Mouse (Mus musculus) neural tube, embryonic 12.5 days (tissue): ENCODE measurements around the gene Ppbp. TPM values are rescaled to one million over a fixed set of nuclear protein-coding genes. Genes with fewer than 3 reads are reported as not detected.

Experiments used
- ATAC-seq: fragments of 200-750 bp; cut with Nextera tagmentation; 2 replicates; pipeline ENCODE4 v1.8.0; 2017; ENCODE audit warnings: low read depth, mild to moderate bottlenecking, moderate TSS enrichment, moderate library complexity; ENCODE audit not compliant: low FRiP score
- H3K27ac ChIP-seq: fragments of 300-500 bp; sonication (generic); 2 replicates; pipeline ENCODE4 v1.5.1; 2016
- H3K27me3 ChIP-seq: fragments of 300-500 bp; sonication (generic); replicated peaks from 2 replicates; pipeline ENCODE4 v1.6.1; 2016; ENCODE audit warnings: mild to moderate bottlenecking
- H3K36me3 ChIP-seq: fragments of 300-500 bp; sonication (generic); 2 replicates; pipeline ENCODE4 v1.6.1; 2016; ENCODE audit warnings: mild to moderate bottlenecking
- H3K4me1 ChIP-seq: fragments of 300-500 bp; sonication (generic); 2 replicates; pipeline ENCODE4 v1.6.1; 2016
- H3K4me2 ChIP-seq: fragments of 300-500 bp; sonication (generic); replicated peaks from 2 replicates; pipeline ENCODE4 v1.6.1; 2016; ENCODE audit warnings: mild to moderate bottlenecking
- H3K4me3 ChIP-seq: fragments of 300-500 bp; sonication (generic); 2 replicates; pipeline ENCODE4 v1.5.1; 2016
- H3K9ac ChIP-seq: fragments of 300-500 bp; sonication (generic); 2 replicates; pipeline ENCODE4 v1.6.1; 2016; ENCODE audit warnings: mild to moderate bottlenecking
- H3K9me3 ChIP-seq: fragments of 300-500 bp; sonication (generic); 2 replicates; pipeline ENCODE4 v1.6.1; 2016; ENCODE audit warnings: mild to moderate bottlenecking
- whole genome bisulfite sequencing: fragments of 180-500 bp; shearing (Covaris S2); methylation state at CpG from one replicate; pipeline ENCODE4 v1.1.7; 2016; 5-methylcytosine and 5-hydroxymethylcytosine counted together
- polyA plus RNA-seq: library from polyadenylated mRNA; unstranded; fragments of >200 nt; fragmentation: Nextera tagmentation; extraction: Ambion mirVana; gene quantifications from 2 replicates; pipeline ENCODE4 v1.2.1, GENCODE M21; 2016

The Ppbp gene
- polyA plus RNA-seq, 1 experiment from 2014 or later = 10.9 TPM

DNA sequence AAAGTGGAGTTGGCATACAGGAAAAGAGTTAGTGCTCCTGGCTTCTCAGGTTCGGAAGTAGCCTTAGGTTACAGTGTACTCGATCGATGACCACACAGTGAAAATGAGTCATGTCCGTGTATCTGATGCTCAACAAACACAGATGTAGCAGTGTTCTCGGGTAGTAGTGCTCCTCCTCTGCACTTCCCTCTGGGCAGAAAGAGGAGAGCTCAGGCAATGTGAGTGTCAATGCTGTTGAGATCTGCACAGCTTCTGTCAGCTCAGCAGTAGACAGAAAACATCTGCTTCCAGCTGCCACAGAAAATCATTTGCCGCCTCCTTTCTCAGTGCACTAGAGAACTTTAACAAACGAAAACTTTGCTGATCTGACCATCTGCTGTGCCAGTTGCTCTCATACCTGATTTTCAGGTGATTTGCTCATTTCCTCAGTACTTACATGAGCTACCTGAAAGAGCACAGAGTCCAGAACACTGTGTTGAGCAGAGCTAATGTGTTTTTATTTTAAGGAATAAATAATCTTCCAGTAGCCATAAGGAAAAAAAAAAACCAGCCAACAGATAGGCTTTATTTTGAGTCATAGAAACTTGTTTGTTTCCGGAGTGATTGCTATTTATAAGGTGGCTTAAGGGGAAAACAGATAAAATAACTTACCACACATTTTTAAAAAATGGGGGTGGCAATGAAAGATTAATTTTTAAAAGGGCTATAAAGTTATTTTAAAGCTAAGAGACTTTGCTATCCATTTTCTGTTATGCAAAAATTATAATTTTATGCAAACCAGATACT, 2.3 kb upstream of the Ppbp start:
- 82% methylated on average over 8 of the region's 8 CpGs for WGBS
- no peak overlapping the region for H3K9ac ChIP-seq
- no peak for ATAC-seq
- no peaks in the 10 kb centered on the region for H3K36me3 ChIP-seq
- no peaks in the 10 kb centered on the region for H3K4me1 ChIP-seq
- H3K9me3 ChIP-seq = no peaks in the 10 kb centered on the region
- H3K4me3 ChIP-seq = no peak overlapping the region
- H3K27ac ChIP-seq = no peak overlapping the region
- H3K27me3 ChIP-seq = no peaks in the 10 kb centered on the region
- no peak overlapping the region for H3K4me2 ChIP-seq

DNA sequence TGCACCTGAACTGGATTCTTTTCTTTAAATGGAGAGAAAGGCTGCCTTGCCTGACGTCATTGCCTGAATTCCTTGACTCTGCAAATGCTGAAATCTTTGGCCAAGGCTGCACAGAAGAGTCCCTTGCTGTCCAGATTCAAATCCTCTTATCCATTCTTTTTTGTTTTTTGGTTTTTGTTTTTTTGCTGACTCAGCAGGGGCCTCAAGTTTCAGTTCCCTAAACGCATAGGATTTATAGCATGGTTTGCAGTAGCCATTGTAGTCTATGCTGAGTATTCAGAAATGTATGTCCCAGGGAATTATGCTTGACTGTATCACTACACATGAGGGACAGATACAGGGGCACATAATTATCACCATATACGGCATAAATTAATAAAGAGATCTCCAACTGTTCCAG, 3.1 kb downstream of the Ppbp start:
- Histone ChIP-seq H3K4me2 (no peak overlapping the region), H3K27ac (no peak overlapping the region), H3K4me1 (no peaks in the 10 kb centered on the region), H3K36me3 (no peaks in the 10 kb centered on the region), H3K9me3 (no peaks in the 10 kb centered on the region), H3K4me3 (no peak overlapping the region), H3K27me3 (no peaks in the 10 kb centered on the region), H3K9ac (no peak overlapping the region)
- 74% methylated on average over 3 of the region's 3 CpGs for WGBS
- ATAC-seq = no peak

DNA sequence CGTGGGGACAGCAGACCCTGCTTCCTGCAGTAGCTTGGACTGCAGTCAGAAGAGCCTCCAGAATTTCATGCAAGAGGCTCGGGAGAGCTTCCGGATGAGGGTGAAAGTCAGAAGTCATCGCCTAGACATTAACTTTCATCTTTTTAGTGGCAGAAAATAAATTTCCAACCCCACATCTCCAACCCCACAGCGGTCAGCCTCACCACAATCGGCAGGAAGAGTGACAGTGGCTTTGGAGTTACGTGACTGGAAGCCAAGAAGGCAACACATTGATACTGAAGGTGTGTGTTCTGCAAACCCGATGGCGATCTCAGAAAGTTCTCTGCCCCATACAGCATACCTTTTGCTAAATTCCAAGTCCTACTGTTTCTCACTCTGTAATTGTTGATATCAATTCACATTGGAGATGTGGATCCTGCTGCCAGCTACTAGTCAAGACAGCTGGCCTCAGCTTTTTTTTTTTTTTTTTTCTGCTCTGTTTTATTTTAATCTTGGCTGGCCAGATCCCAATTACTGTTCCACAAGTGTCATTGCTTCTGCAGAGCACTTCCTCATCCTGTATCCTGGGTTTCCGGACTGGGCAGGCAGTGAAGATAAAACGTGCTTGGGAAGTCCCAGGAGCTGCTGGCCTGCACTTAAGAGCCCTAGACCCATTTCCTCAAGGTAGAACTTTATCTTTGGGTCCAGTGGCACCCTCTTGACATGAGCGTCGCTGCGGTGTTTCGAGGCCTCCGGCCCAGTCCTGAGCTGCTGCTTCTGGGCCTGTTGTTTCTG, 3.7 kb downstream of the Ppbp start, which contains the start of gene Pf4:
Gene Pf4, plus strand, starts transcription at position 556 of the 774 bp plus-strand sequence.
- Histone ChIP-seq H3K27me3 (no peaks in the 10 kb centered on the region), H3K4me1 (no peaks in the 10 kb centered on the region), H3K4me2 (no peak within 1 kb of the TSS), H3K27ac (no peak within 1 kb of the TSS), H3K9ac (no peak within 1 kb of the TSS), H3K9me3 (no peaks in the 10 kb centered on the region), H3K36me3 (no peaks in the 10 kb centered on the region), H3K4me3 (no peak within 1 kb of the TSS)
- WGBS = 83% methylated on average over 16 of the region's 16 CpGs
- ATAC-seq = no peak

DNA sequence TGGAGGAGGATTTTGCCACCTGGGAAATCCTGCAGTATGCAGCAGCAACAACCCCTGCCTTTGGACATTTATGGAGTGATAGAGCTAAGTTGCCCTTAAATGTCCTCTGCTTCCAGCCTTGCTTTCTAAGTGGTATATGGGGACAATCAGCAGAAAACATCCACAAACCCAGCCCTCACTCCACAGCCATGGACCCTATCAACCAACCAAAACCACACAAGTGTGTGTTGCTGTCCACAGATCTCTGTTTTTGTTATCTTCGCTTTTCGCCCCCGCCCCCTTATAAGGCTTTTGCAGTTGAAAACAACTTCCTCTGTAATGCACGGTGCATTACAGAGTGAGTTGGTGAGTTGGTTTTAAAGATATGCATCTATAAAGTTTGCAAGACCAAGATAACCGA, 7.2 kb downstream of the Ppbp start:
- H3K4me2 ChIP-seq = no peak overlapping the region
- H3K9ac ChIP-seq = no peak overlapping the region
- 97% methylated on average over 5 of the region's 5 CpGs for WGBS
- no peaks in the 10 kb centered on the region for H3K27me3 ChIP-seq
- H3K36me3 ChIP-seq = no peaks in the 10 kb centered on the region
- H3K4me1 ChIP-seq = no peaks in the 10 kb centered on the region
- no peak for ATAC-seq
- H3K4me3 ChIP-seq = no peak overlapping the region
- no peak overlapping the region for H3K27ac ChIP-seq
- no peaks in the 10 kb centered on the region for H3K9me3 ChIP-seq

DNA sequence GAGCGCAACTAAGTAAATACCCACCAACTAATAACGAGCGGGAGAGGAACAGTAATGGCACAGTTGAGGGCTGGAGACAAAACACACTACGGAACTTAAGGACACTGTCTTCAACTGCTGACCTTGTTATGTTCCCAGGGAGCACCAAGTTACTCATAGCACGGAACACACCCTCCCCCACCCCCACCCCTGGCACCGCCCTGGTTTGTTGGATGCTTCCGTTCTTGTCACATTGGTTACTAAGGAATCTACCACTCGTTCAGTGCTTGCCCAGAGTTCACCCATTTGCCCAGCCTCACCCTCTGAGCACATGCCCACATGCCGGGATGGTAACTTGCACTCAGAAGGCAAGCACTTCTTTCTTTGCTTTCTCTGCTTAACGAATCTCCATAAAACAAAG, 9.3 kb downstream of the Ppbp start:
- Histone ChIP-seq H3K27ac (no peak overlapping the region), H3K27me3 (no peaks in the 10 kb centered on the region), H3K36me3 (no peaks in the 10 kb centered on the region), H3K9me3 (no peaks in the 10 kb centered on the region), H3K9ac (no peak overlapping the region), H3K4me2 (no peak overlapping the region), H3K4me1 (no peaks in the 10 kb centered on the region), H3K4me3 (no peak overlapping the region)
- WGBS = 87% methylated on average over 10 of the region's 10 CpGs
- no peak for ATAC-seq

DNA sequence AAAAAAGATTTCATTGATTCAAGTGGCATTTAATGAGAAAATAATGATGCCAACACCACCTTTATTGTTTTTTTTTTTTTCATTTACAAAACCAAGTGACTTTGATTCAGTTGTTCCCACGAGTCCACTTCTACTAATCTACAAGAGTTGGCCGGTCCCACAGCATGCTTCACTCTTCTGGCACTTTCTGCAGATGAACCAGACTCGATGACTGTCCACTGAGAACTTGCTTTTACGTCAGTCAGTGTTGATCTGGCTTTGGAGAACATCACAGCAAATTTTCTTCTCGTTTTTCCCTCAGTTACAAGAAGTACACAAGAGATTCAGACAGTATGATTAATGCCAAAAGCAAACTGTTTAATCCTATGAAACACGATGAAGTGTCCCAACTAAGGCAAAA, 10.5 kb downstream of the Ppbp start:
- no peaks in the 10 kb centered on the region for H3K27me3 ChIP-seq
- no peaks in the 10 kb centered on the region for H3K36me3 ChIP-seq
- no peaks in the 10 kb centered on the region for H3K9me3 ChIP-seq
- WGBS = 85% methylated on average over 6 of the region's 6 CpGs
- no peak overlapping the region for H3K4me2 ChIP-seq
- no peak overlapping the region for H3K9ac ChIP-seq
- no peaks in the 10 kb centered on the region for H3K4me1 ChIP-seq
- no peak overlapping the region for H3K4me3 ChIP-seq
- no peak for ATAC-seq
- no peak overlapping the region for H3K27ac ChIP-seq

DNA sequence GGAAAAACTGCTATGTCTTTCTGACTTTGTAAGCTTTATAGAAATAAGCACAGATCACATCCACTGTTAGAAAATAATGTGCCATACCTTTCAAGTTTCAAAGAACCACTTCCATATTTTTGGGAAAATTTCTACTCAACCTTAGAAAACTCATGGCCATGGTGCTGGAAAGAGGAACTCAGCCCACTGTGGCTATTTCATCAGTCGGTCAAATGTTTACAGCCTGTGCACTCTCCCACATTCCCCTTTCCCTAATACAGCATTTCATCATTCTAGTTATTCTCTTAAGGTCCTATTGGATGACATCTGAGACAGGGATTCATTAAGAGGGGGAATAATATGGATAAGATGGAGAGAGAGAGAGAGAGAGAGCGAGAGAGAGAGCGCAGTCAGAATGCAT, 15.4 kb downstream of the Ppbp start:
- WGBS = 81% methylated on average over 3 of the region's 3 CpGs
- no peaks in the 10 kb centered on the region for H3K36me3 ChIP-seq

DNA sequence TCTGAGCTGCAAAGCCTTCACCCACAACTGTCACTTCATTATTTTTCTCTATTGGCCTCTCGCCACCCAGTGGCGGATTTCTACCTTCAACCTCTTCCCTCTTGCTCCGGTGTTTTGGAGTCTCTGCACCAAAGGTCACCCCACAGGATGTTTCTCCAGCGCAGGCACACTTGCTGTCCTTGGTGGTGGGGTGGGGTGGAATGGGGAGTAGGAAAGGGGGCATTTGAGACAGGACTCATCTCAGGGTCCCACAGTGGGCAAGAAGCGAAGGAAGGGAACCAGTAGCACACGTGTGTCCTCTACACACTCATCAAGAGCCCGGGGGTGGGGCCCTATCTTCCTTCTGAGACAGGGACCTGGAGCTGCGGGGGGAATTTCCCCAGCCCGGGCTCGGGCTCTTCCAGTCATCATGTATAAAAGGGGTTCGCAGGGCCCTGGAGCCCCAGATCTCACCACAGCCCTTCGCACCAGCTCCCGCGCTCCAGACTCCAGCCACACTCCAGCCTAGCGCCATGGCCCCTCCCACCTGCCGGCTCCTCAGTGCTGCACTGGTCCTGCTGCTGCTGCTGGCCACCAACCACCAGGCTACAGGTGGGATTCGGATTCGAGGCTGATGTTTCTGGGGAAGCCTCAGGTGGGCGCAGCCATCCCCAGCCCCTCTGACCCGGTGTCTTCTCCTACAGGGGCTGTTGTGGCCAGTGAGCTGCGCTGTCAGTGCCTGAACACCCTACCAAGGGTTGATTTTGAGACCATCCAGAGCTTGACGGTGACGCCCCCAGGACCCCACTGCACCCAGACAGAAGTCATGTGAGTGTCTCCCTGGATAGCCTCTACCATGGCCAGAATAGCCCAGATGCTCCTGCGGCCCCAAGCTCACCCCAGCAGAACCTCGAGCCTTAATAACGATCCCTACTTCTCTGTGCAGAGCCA, 17.6 kb downstream of the Ppbp start, which contains the start of gene Cxcl3:
Gene Cxcl3, plus strand, starts transcription at position 445 of the 930 bp plus-strand sequence.
- Histone ChIP-seq H3K4me3 (peak within 1 kb of the TSS; percentile 27), H3K27ac (no peak within 1 kb of the TSS), H3K36me3 (no peaks in the 10 kb centered on the region), H3K4me2 (peak within 1 kb of the TSS; percentile 67), H3K27me3 (no peaks in the 10 kb centered on the region), H3K9me3 (no peaks in the 10 kb centered on the region), H3K4me1 (0 out of 2 replicates have a peak, but pooled peaks cover 4% of the 10 kb centered on the region), H3K9ac (no peak within 1 kb of the TSS)
- WGBS = 17% methylated on average over 26 of the region's 26 CpGs
- peak; percentile 81 for ATAC-seq

More for the DNA sequence above, 15.4 kb downstream of the Ppbp start:
- Histone ChIP-seq H3K4me3 (no peak overlapping the region), H3K9me3 (no peaks in the 10 kb centered on the region), H3K4me1 (0 out of 2 replicates have a peak, but pooled peaks cover 4% of the 10 kb centered on the region), H3K4me2 (no peak overlapping the region), H3K9ac (no peak overlapping the region), H3K27me3 (no peaks in the 10 kb centered on the region), H3K27ac (no peak overlapping the region)
- ATAC-seq = no peak

DNA sequence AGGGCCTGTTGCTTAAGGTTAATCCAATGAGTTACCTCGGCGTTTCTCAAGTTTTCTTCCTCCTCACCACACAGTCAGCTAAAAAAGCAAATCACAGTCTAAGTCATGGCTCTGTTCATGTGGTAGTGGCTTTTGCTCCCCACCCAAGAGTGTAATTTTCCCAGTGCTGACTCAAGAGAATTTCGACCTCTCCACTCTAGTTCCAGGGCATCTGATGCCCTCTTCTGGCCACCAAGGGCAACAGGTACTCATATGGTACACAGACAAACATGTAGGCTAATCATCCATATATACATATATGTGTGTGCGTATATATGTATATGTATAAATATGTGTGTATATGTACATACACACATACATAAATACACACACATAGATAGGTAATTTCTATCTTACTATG, 19.8 kb downstream of the Ppbp start:
- no peaks in the 10 kb centered on the region for H3K9me3 ChIP-seq
- no peak overlapping the region for H3K27ac ChIP-seq
- no peaks in the 10 kb centered on the region for H3K36me3 ChIP-seq
- H3K4me2 ChIP-seq = no peak overlapping the region
- no peaks in the 10 kb centered on the region for H3K27me3 ChIP-seq
- 78% methylated on average over 4 of the region's 4 CpGs for WGBS
- 0 out of 2 replicates have a peak, but pooled peaks cover 4% of the 10 kb centered on the region for H3K4me1 ChIP-seq
- no peak overlapping the region for H3K9ac ChIP-seq
- H3K4me3 ChIP-seq = no peak overlapping the region
- ATAC-seq = no peak

DNA sequence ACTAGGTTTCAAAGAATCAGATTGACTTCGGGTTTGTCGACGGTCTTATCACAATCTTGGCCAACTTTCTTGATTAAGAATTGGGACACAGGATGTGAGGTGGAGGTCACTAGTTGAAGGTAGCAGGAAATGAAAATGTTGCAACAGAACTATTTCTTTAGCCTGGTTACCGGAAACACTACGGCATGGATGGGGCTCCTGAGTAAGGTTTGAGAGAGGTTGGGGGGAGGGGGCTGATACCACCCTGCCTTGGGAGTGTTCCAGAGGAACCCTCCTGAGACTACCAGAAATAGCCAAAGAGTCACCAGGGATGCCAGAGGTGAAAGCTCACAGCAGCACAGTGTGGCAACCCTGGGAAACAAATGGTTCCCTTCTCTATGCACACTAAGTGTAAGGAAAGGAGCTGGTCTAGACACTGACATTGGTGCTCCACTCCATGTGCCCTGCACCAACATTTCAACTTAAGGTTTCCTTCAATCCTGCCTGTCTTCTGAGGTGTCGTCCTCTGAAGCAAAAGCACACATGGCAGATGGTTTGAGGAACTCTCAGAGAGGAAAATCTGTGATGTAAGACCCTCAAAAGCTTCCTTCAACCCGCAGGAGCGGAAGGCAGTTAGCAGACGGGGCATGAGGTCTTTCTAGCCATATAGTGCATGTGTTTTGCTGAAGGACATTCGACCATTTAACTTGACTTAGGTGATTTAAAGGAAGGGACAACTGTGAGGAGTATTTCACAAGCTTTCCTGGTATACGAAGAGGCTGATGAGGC, 21.2 kb downstream of the Ppbp start:
- Histone ChIP-seq H3K4me3 (no peak overlapping the region), H3K4me1 (0 out of 2 replicates have a peak, but pooled peaks cover 4% of the 10 kb centered on the region), H3K9me3 (no peaks in the 10 kb centered on the region), H3K9ac (no peak overlapping the region), H3K27ac (no peak overlapping the region), H3K4me2 (no peak overlapping the region), H3K27me3 (no peaks in the 10 kb centered on the region), H3K36me3 (no peaks in the 10 kb centered on the region)
- no peak for ATAC-seq
- WGBS = 77% methylated on average over 11 of the region's 11 CpGs

DNA sequence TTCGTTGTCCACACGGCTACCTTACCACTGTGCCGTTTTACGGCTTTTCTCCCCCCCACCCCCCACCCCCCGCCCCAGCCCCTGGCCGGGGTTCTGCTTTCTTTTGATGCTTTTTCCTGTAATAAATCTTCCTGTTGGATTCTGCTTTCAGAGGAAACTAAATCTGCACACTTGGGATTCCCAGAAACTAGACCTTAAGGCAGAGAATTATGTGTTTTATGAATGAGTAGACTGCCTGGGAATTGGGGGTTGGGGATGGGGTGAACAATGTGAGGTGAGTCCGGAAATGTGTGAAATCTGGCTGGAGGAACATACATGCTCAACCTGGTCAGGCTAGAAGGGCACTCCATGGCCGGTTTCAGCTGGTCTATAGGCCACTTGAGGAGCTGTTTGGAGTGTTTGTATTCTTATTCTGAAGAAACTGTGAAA, 21.8 kb downstream of the Ppbp start:
- 54% methylated on average over 8 of the region's 8 CpGs for WGBS
- Histone ChIP-seq H3K27ac (no peak overlapping the region), H3K4me2 (no peak overlapping the region), H3K9me3 (no peaks in the 10 kb centered on the region), H3K27me3 (no peaks in the 10 kb centered on the region), H3K4me3 (no peak overlapping the region), H3K36me3 (no peaks in the 10 kb centered on the region), H3K4me1 (0 out of 2 replicates have a peak, but pooled peaks cover 4% of the 10 kb centered on the region), H3K9ac (no peak overlapping the region)
- no peak for ATAC-seq
